Mouse (Mus musculus) cerebellum, adult 18-20 months (tissue): ENCODE measurements around the gene Nhlh2.

Experiments
- DNase-seq, 2 experiments: peaks; one replicate each; pipeline ENCODE4 v3.0.0; 2021

Nhlh2 gene

GRCm38 (mm10) chr3:102009926-102010381, at the start of gene Nhlh2:
Gene Nhlh2, plus strand, starts transcription at chr3:102010076.
- peak in 1 of 2 experiments; percentile 37 for DNase-seq

DNA sequence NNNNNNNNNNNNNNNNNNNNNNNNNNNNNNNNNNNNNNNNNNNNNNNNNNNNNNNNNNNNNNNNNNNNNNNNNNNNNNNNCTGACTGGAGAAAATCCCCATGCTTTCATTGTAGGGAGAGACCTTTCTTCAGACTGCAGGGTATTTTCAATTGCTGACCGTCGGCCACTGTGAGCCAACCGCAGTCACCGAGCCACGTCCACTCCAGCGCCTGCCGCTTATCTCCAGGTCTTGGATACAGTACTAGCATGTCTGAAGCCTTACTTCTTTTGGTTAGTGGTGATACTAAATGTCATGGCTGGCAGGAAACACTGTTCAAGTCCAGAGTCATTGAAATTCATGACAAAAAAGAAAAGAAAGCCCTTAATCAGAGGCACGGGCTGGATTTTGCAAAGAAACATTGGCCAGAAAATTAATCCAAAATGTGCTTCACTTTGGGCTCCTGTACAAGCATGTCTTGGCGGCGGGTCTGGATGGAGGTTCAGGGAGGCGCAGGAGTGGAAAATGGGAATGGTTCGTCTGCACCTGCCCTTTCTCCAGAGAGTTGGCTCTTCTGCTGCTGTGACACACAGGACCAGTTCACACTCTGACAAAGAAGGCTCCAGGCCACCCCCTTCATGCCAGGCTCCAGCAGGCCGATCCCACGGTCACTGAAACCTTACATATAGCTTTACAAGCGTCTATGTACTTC, 48.6 kb upstream of the Nhlh2 start:
- no peak for DNase-seq

GRCm38 (mm10) chr3:101963501-101963900, 46.4 kb upstream of the Nhlh2 start:
- DNase-seq = no peak

GRCm38 (mm10) chr3:101964352-101964751, 45.5 kb upstream of the Nhlh2 start:
- no peak for DNase-seq

- DNase-seq = no peak
These were observed 42.9 kb upstream of the Nhlh2 start for GRCm38 (mm10) chr3:101966825-101967558.

- no peak for DNase-seq
These were observed 34.5 kb upstream of the Nhlh2 start for GRCm38 (mm10) chr3:101975337-101975736.

GRCm38 (mm10) chr3:101978299-101978994, 31.4 kb upstream of the Nhlh2 start:
- no peak for DNase-seq

DNA sequence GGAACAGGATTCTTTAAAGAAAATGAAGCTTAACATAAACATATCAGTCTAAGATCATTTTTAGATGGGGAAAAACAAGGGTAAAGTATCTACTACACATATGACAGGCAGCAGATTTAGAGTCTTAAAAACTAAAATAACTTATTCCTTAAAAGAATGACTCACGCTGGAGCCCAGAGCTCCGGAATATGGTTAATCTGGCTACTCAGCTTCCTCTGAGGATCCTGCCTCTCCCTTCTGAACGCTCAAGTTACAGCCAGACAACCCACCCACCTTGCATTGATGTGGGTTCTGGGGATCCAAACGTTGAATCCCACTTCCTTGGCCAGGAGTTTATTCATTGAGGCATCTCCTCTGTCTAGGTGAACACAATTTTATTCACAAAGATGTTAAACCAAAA, 26.0 kb upstream of the Nhlh2 start:
- DNase-seq = no peak

GRCm38 (mm10) chr3:101985634-101986033, 24.2 kb upstream of the Nhlh2 start:
- DNase-seq = peak; percentile 31 to 56

DNA sequence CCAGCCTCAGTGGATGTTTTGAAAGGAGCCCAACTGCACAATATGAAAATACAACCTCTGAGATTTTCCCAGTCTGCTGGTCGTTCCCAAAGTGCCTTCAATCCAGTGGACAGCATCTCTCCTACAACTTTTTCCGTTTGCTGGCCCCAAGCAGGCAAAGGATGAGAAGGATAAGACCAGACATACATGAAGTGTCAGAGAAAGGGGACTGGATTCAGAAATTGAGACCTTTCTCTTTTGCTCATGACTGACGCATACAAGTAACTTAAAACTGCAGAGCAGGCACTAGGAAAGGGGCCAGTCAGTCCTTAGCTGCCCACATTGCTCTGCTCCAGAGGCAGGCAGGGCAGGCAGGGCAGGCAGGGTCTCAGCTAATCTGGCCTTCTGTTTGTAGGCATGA, 19.7 kb upstream of the Nhlh2 start:
- DNase-seq = no peak

GRCm38 (mm10) chr3:101990995-101991516, 18.8 kb upstream of the Nhlh2 start:
- no peak for DNase-seq

DNA sequence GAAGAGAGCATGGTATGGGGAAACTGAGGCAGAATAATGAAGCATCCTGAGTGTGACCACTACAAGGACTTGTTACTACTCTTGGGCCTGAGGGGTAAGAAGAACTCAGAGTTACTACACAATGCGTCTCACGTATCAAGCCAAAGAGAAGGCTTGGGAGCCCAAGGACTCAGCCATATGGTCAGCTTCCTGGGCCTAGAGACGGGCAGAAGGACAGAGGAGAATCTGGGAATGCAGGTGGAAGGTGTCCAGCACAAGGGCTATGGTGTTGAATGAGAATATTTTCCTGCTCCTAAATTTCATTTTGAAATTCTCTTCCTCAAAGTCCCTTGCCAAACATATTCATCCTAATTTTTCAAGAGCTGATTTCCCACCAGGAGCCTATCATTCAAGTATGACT, 12.0 kb upstream of the Nhlh2 start:
- peak; percentile 44 to 66 for DNase-seq

- DNase-seq = peak in 1 of 2 experiments; percentile 40
These were observed 923 bp downstream of the Nhlh2 start for GRCm38 (mm10) chr3:102010681-102011317.

DNA sequence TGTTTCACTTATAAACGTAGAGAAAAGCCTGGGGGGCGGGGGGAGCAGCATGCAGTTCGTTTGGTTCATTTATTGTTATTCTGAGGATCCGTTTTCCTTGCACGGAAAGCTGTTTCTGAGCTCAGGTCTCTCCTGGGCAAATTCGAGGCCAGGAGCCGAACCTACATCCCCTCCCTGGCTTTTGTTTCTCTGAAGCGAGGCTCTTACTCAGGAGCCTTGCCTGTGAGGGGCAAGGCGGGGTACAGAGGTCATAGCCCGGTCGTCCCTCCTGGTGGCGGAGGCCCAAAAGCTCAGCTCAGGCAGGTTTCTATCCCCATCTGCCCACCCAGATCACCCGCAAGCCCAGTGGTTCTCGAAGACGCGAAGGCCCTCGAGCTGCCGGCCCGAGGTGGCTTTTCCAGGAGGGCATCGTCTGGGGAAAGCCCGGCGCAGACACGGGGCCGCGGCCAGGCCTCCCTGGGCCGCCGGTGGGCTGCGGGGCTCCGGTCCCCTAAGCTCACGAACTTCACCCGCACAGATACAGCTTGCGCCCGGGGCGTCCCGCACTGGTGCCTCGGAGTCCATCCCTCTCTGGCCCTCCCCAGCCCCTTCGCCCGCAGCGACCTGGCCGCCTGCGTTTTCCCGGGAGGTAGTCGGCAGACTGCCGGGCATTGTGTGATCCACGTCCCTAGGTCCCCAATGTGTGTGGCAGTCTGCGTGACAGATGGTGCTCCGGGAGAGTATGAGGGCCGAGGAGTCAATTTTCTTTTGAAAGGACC, 1.6 kb downstream of the Nhlh2 start:
- DNase-seq = peak; percentile 71 to 80

DNA sequence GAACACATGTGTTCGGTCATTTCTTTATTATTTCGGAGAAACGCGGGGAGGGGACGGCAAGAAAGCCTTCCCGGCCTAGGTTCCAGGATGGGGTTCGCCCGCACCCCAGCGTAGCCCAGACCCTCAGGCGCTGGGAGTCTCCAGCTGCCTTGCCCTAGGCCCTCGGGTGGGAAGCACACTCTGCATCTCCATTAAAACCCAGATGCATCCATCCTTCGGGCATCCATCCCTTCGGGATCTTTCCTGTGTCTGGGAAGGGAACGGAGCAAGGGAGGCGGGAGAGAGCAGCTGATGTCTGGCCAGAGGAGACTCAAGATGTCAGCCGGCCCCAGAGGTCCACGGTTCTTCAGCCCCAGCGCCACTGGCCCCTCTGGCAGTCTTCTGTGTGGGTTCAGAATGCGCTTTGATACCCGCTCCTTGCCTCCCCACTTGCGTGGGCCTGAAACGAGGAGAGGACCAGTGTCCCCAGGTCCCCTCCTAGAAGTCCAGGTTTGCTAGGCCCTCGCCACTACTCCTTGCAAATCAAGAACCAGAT, 2.3 kb downstream of the Nhlh2 start:
- peak; percentile 40 to 67 for DNase-seq

- peak; percentile 92 to 93 for DNase-seq
These were observed 2.8 kb downstream of the Nhlh2 start for GRCm38 (mm10) chr3:102012611-102013211.

GRCm38 (mm10) chr3:102020604-102021003, 10.7 kb downstream of the Nhlh2 start:
- DNase-seq = no peak

DNA sequence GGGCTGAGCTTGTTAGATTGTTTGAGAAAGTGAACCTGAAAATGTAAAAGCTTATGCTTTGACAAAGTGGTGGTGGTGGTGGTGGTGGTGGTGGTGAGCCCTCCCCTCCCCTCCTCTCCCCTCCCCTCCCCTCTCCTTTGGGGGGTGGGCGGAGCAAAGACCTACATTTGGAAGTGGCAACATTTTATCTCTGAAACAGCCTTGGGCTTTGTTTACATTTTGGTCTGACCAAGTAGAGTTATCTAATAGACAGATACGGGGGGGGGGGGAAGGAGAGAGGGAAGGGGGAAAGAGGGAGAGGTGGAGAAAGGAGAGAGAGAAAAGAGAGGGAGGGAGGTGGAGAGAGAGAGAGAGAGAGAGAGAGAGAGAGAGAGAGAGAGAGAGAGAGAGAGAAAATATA, 12.8 kb downstream of the Nhlh2 start:
- DNase-seq = no peak

- no peak for DNase-seq
These were observed 13.5 kb downstream of the Nhlh2 start for GRCm38 (mm10) chr3:102023337-102023736.

GRCm38 (mm10) chr3:102023829-102024228, 14.0 kb downstream of the Nhlh2 start:
- DNase-seq = no peak

- no peak for DNase-seq
These were observed 15.1 kb downstream of the Nhlh2 start for GRCm38 (mm10) chr3:102024981-102025451.
